Mouse (Mus musculus) testis, adult 2 months (tissue): Measurements from ENCODE around the gene Gm49333.

Source experiments
- CTCF ChIP-seq: fragments of 200-500 bp; IDR thresholded peaks from 2 replicates; pipeline ENCODE4 v1.5.1; 2012; ENCODE audit warnings: low read depth, mild to moderate bottlenecking, inconsistent platforms, low read length, moderate library complexity; ENCODE audit not compliant: control insufficient read depth, insufficient read depth, insufficient replicate concordance
- POLR2A ChIP-seq: fragments of 200-500 bp; IDR thresholded peaks from 2 replicates; pipeline ENCODE4 v1.6.1; 2012; ENCODE audit warnings: low read depth, mild to moderate bottlenecking, inconsistent platforms, low read length, moderate library complexity; ENCODE audit not compliant: control insufficient read depth

GRCm38 (mm10) chr16:20670291-20670690 lies 58.9 kb downstream of the Gm49333 start:
- TF ChIP-seq CTCF (no peak), POLR2A (no peak)
